Mouse (Mus musculus) brain, adult 10 weeks (tissue): ENCODE results near the gene Dennd6b. TPM values are rescaled to one million over a fixed set of nuclear protein-coding genes. Genes with fewer than 3 reads are reported as not detected.

Experiments
- polyA plus RNA-seq: library from polyadenylated mRNA; stranded (reverse); fragments of 350-450 nt; fragmentation: Illumina TruSeq; extraction: RNeasy Lipid Tissue Mini Kit (QIAGEN cat#74804); gene quantifications from one replicate; pipeline ENCODE4 v1.2.3, GENCODE M21; 2015; ENCODE audit warnings: low read depth, low replicate concordance

The Dennd6b gene
- polyA plus RNA-seq: 51.1 TPM

GRCm38 (mm10) chr15:89196313-89196706 lies at the start of gene Dennd6b:
Gene Dennd6b, minus strand, starts transcription at chr15:89196496.

GRCm38 (mm10) chr15:89210915-89211715 lies 14.8 kb upstream of the Dennd6b start, which contains the start of gene Ppp6r2:
Gene Ppp6r2, plus strand, starts transcription at chr15:89211553.

GRCm38 (mm10) chr15:89180571-89181229 lies 15.6 kb downstream of the Dennd6b start, which contains the start of gene Plxnb2:
Gene Plxnb2, minus strand, starts transcription at chr15:89180788.

GRCm38 (mm10) chr15:89149271-89150040 lies 46.8 kb downstream of the Dennd6b start, which contains the start of gene Mapk11:
Gene Mapk11, minus strand, starts transcription at chr15:89149628.

GRCm38 (mm10) chr15:89140659-89141252 lies 55.5 kb downstream of the Dennd6b start, which contains the start of gene Mapk12:
Gene Mapk12, minus strand, starts transcription at chr15:89140703.

Other genes starting within 250 kb of the Dennd6b start
- 0.76 TPM for gene Ttll8, start 242.1 kb downstream of the Dennd6b start, polyA plus RNA-seq
- 156 TPM for gene Mlc1, start 217.5 kb downstream of the Dennd6b start, polyA plus RNA-seq
- not detected for gene Mov10l1, start 213.6 kb downstream of the Dennd6b start, polyA plus RNA-seq
- gene Panx2, start 136.8 kb downstream of the Dennd6b start, polyA plus RNA-seq: 94.0 TPM
- 19.8 TPM for gene Trabd, start 121.4 kb downstream of the Dennd6b start, polyA plus RNA-seq
- gene Selenoo, start 107.4 kb downstream of the Dennd6b start, polyA plus RNA-seq: 27.4 TPM
- gene Tubgcp6, start 73.4 kb downstream of the Dennd6b start, polyA plus RNA-seq: 19.0 TPM
- gene Hdac10, start 67.8 kb downstream of the Dennd6b start, polyA plus RNA-seq: 12.4 TPM
- gene Mapk12, start 55.8 kb downstream of the Dennd6b start, polyA plus RNA-seq: 12.5 TPM
- 51.9 TPM for gene Mapk11, start 46.9 kb downstream of the Dennd6b start, polyA plus RNA-seq
- 36.2 TPM for gene Plxnb2, start 15.7 kb downstream of the Dennd6b start, polyA plus RNA-seq
- gene Ppp6r2, start 15.1 kb upstream of the Dennd6b start, polyA plus RNA-seq: 78.9 TPM
- 124 TPM for gene Sbf1, start 118.8 kb upstream of the Dennd6b start, polyA plus RNA-seq
- gene Adm2, start 126.2 kb upstream of the Dennd6b start, polyA plus RNA-seq: not detected
- gene Miox, start 137.9 kb upstream of the Dennd6b start, polyA plus RNA-seq: not detected
- 11.3 TPM for gene Lmf2, start 159.2 kb upstream of the Dennd6b start, polyA plus RNA-seq
- gene Ncaph2, start 159.2 kb upstream of the Dennd6b start, polyA plus RNA-seq: 80.4 TPM
- gene Sco2, start 177.3 kb upstream of the Dennd6b start, polyA plus RNA-seq: 29.7 TPM
- 1.7 TPM for gene Tymp, start 180.5 kb upstream of the Dennd6b start, polyA plus RNA-seq
- 5.0 TPM for gene Odf3b, start 182.8 kb upstream of the Dennd6b start, polyA plus RNA-seq
- gene Klhdc7b, start 188.4 kb upstream of the Dennd6b start, polyA plus RNA-seq: 0.46 TPM
- not detected for gene Syce3, start 214.0 kb upstream of the Dennd6b start, polyA plus RNA-seq
- 1.5 TPM for gene Cpt1b, start 229.4 kb upstream of the Dennd6b start, polyA plus RNA-seq
- 3.3 TPM for gene C730034F03Rik, start 233.1 kb upstream of the Dennd6b start, polyA plus RNA-seq
- gene Gm44502, start 233.2 kb upstream of the Dennd6b start, polyA plus RNA-seq: not detected
- 58.1 TPM for gene Chkb, start 233.4 kb upstream of the Dennd6b start, polyA plus RNA-seq